Comparison of ENCODE assay signal across 9 mouse cellular contexts in the genomic region with DNA sequence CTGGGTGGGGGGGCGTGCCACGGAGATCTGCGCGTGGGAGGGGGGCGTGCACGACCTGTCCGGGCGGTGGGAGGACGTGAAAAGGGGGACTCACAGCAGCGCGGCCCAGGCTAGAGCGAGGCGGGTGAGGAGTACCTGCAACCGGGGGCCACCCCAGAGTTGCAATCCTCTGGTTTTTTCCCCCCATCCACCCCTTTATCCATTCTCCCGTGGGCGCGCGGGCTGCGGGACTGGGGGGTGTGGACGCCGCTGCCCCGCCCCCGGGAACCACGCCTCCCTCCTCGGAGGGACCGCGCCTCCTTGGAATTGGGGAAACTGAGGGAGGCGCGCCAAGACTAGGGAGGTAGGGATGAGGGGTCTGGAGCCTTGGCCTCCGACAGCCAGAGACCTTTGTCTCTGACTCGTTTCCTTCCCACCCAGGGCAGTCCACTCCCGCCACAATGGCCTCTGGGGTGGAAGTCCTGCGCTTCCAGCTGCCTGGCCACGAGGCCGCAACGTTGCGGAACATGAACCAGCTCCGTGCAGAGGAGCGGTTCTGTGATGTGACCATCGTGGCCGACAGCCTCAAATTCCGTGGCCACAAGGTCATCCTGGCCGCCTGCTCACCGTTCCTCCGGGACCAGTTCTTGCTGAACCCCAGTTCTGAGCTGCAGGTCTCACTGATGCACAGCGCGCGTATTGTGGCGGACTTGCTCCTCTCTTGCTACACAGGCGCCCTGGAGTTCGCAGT. TPM values are rescaled to one million over a fixed set of nuclear protein-coding genes. Genes with fewer than 3 reads are reported as not detected.
DNase-seq lines count a peak whose midpoint lies in the region; ATAC-seq and TF ChIP-seq lines count a peak whose summit lies in the region.
"Had no signal": no experiment of that assay in that cellular context is flagged by ENCODE, and none has a peak within 500 bp of the region (broad histone marks: within the 10 kb centered on the region; RNA-seq: fewer than 3 reads in every experiment).

No protein-coding gene starts in this region.

- DNase-seq in adrenal gland, adult (ENCODE audit: inconsistent age in 2 of 2, low spot score in 1 of 2), result peak; percentile 81 to 92
- no peak for DNase-seq in adrenal gland, adult 8-10 months
- peak; percentile 80 for DNase-seq in cerebellum, adult 11-12 months
- DNase-seq in forebrain, postnatal 0 days, result peak; percentile 53
- peak; percentile 33 to 56 for DNase-seq in left cerebral cortex, postnatal 36 days (ENCODE audit: low spot score in 2 of 2)
- DNase-seq in midbrain, embryonic 10.5 days (ENCODE audit: low spot score), result peak; percentile 53

- 4% methylated on average over 44 of the region's 51 CpGs for WGBS in forebrain, postnatal 0 days
- 5% methylated on average over 51 of the region's 51 CpGs for WGBS in hindbrain, embryonic 15.5 days
- WGBS in midbrain, embryonic 10.5 days, result 9% methylated on average over 51 of the region's 51 CpGs

- peak overlapping the region; percentile 87 for H3K27ac ChIP-seq in forebrain, postnatal 0 days (ENCODE audit: low read depth, low read length)
- peak overlapping the region; percentile 91 for H3K27ac ChIP-seq in hindbrain, embryonic 15.5 days (replicated peaks)
- H3K27ac ChIP-seq in midbrain, embryonic 10.5 days (replicated peaks), result peak overlapping the region; percentile 98
- peak overlapping the region; percentile 47 for H3K27ac ChIP-seq in testis, adult 2 months (ENCODE audit: control insufficient read depth, insufficient read depth, low read depth, low read length)

- intact Hi-C loops in left cerebral cortex, postnatal 36 days (cut with DNase I), result loop anchor here (5.0 kb wide), 5 partner anchors 43 to 342 kb away; a partner anchor contains a TSS

- peaks cover 5% of the 10 kb centered on the region; the same call in 1 of the 2 replicates for H3K36me3 ChIP-seq in forebrain, postnatal 0 days (ENCODE audit: insufficient read depth)
- no peaks in the 10 kb centered on the region; the same call in 1 of the 2 replicates for H3K36me3 ChIP-seq in hindbrain, embryonic 15.5 days
- H3K36me3 ChIP-seq in midbrain, embryonic 10.5 days, result peaks cover 16% of the 10 kb centered on the region
- no peaks in the 10 kb centered on the region for H3K36me3 ChIP-seq in testis, adult 2 months (ENCODE audit: control insufficient read depth, insufficient read depth, low read length)

- peak overlapping the region; percentile 79 for H3K4me2 ChIP-seq in forebrain, postnatal 0 days (ENCODE audit: low read depth)
- H3K4me2 ChIP-seq in hindbrain, embryonic 15.5 days, result peak overlapping the region; percentile 96

- peak overlapping the region; percentile 72 for H3K4me3 ChIP-seq in forebrain, postnatal 0 days (ENCODE audit: low read depth, low read length)
- H3K4me3 ChIP-seq in hindbrain, embryonic 15.5 days, result peak overlapping the region; percentile 74
- peak overlapping the region; percentile 100 for H3K4me3 ChIP-seq in midbrain, embryonic 10.5 days
- H3K4me3 ChIP-seq in testis, adult 2 months (ENCODE audit: control insufficient read depth, low read depth, low read length), result peak overlapping the region; percentile 71

- TF ChIP-seq CTCF in forebrain, postnatal 0 days (IDR thresholded peaks at IDR 0.05; ENCODE audit: low read depth), result no peak
- no peak for TF ChIP-seq CTCF in testis, adult 2 months (IDR thresholded peaks at IDR 0.05; ENCODE audit: control insufficient read depth, insufficient read depth, insufficient replicate concordance, low read depth, low read length)

- ATAC-seq in forebrain, postnatal 0 days, result peak; percentile 32
- ATAC-seq in hindbrain, embryonic 15.5 days (ENCODE audit: low FRiP score, low read depth), result peak; percentile 31

- peaks cover 6% of the 10 kb centered on the region; the same call in 1 of the 2 replicates for H3K4me1 ChIP-seq in forebrain, postnatal 0 days (ENCODE audit: insufficient read depth)
- H3K4me1 ChIP-seq in hindbrain, embryonic 15.5 days (replicated peaks), result peaks cover 40% of the 10 kb centered on the region
- H3K4me1 ChIP-seq in midbrain, embryonic 10.5 days, result peaks cover 59% of the 10 kb centered on the region
- H3K4me1 ChIP-seq in testis, adult 2 months (ENCODE audit: control insufficient read depth, insufficient read depth, low read length), result peaks cover 26% of the 10 kb centered on the region

- TF ChIP-seq POLR2A in testis, adult 2 months (IDR thresholded peaks at IDR 0.05; ENCODE audit: control insufficient read depth, low read depth, low read length), result no peak

- no peaks in the 10 kb centered on the region for H3K9me3 ChIP-seq in forebrain, postnatal 0 days (ENCODE audit: low read length)
- H3K9me3 ChIP-seq in hindbrain, embryonic 15.5 days, result no peaks in the 10 kb centered on the region
- peaks cover 7% of the 10 kb centered on the region; the same call in 1 of the 2 replicates for H3K9me3 ChIP-seq in midbrain, embryonic 10.5 days (replicated peaks)

- peak overlapping the region; percentile 84 for H3K9ac ChIP-seq in forebrain, postnatal 0 days
- H3K9ac ChIP-seq in hindbrain, embryonic 15.5 days, result peak overlapping the region; percentile 81

- no peaks in the 10 kb centered on the region for H3K27me3 ChIP-seq in forebrain, postnatal 0 days (ENCODE audit: insufficient read depth, low read length)
- no peaks in the 10 kb centered on the region for H3K27me3 ChIP-seq in hindbrain, embryonic 15.5 days
- H3K27me3 ChIP-seq in midbrain, embryonic 10.5 days (ENCODE audit: low read depth, poor library complexity, severe bottlenecking), result no peaks in the 10 kb centered on the region
- no peaks in the 10 kb centered on the region for H3K27me3 ChIP-seq in testis, adult 2 months (ENCODE audit: control insufficient read depth, insufficient read depth, low read length)

RNA-seq across cellular contexts. Expression of a gene that starts 3.1 kb away (rescaled TPM):
- 100 to 1,000 TPM in 3 of 4 experiments, 10 to 100 TPM in 1; 86.8 to 164 (median 129) TPM for total RNA-seq in adrenal gland, adult 8-10 months (2022)
- 2.6 and 6.1 TPM in 2 replicates for total RNA-seq in forebrain, postnatal 0 days (2014; rRNA removed)
- polyA plus RNA-seq in forebrain, postnatal 0 days (2015; fragmentation: Nextera tagmentation; extraction: Ambion mirVana), result 3.0 and 3.5 TPM in 2 replicates
- polyA plus RNA-seq in hindbrain, embryonic 15.5 days (2015; fragmentation: Nextera tagmentation; extraction: Ambion mirVana), result 2.4 and 3.7 TPM in 2 replicates
- total RNA-seq in left cerebral cortex, postnatal 36 days (2021), result 1 to 10 TPM; 2.4 to 2.5 TPM
- 1.3 TPM in 2 replicates for polyA plus RNA-seq in midbrain, embryonic 10.5 days (2016; fragmentation: Nextera tagmentation; extraction: Ambion mirVana)
- 14.8 and 15.3 TPM in 2 replicates for polyA plus RNA-seq in testis, adult 2 months (2012; rRNA removed)

RNA-seq across cellular contexts. Expression of a gene that starts 3.3 kb away (rescaled TPM):
- total RNA-seq in adrenal gland, adult 8-10 months (2022), result 100 to 1,000 TPM; 148 to 179 (median 173) TPM
- total RNA-seq in forebrain, postnatal 0 days (2014; rRNA removed), result 293 and 302 TPM in 2 replicates
- polyA plus RNA-seq in forebrain, postnatal 0 days (2015; fragmentation: Nextera tagmentation; extraction: Ambion mirVana), result 45.5 and 61.8 TPM in 2 replicates
- polyA plus RNA-seq in hindbrain, embryonic 15.5 days (2015; fragmentation: Nextera tagmentation; extraction: Ambion mirVana), result 90.9 and 96.7 TPM in 2 replicates
- total RNA-seq in left cerebral cortex, postnatal 36 days (2021), result 100 to 1,000 TPM; 162 to 194 TPM
- polyA plus RNA-seq in midbrain, embryonic 10.5 days (2016; fragmentation: Nextera tagmentation; extraction: Ambion mirVana), result 88.0 and 91.9 TPM in 2 replicates
- polyA plus RNA-seq in testis, adult 2 months (2012; rRNA removed), result 344 and 384 TPM in 2 replicates

RNA-seq across cellular contexts. Expression of a gene that starts 13.1 kb away (rescaled TPM):
- total RNA-seq in adrenal gland, adult 8-10 months (2022), result under 1 TPM in 1 of 4 experiments, not detected in 3; 0.89 TPM
- total RNA-seq in forebrain, postnatal 0 days (2014; rRNA removed), result not detected in 2 replicates
- not detected in 2 replicates for polyA plus RNA-seq in forebrain, postnatal 0 days (2015; fragmentation: Nextera tagmentation; extraction: Ambion mirVana)
- polyA plus RNA-seq in hindbrain, embryonic 15.5 days (2015; fragmentation: Nextera tagmentation; extraction: Ambion mirVana), result not detected in 2 replicates
- not detected for total RNA-seq in left cerebral cortex, postnatal 36 days (2021)
- polyA plus RNA-seq in midbrain, embryonic 10.5 days (2016; fragmentation: Nextera tagmentation; extraction: Ambion mirVana), result 0.07 TPM in 1 of 2 replicates, not detected in the other
- not detected in 2 replicates for polyA plus RNA-seq in testis, adult 2 months (2012; rRNA removed)
- total RNA-seq: layer of hippocampus, adult 8-10 months had no signal

RNA-seq across cellular contexts. Expression of a gene that starts 15.7 kb away (rescaled TPM):
- 10 to 100 TPM; 15.0 to 21.0 (median 18.0) TPM for total RNA-seq in adrenal gland, adult 8-10 months (2022)
- 25.2 and 32.6 TPM in 2 replicates for total RNA-seq in forebrain, postnatal 0 days (2014; rRNA removed)
- 5.3 and 7.7 TPM in 2 replicates for polyA plus RNA-seq in forebrain, postnatal 0 days (2015; fragmentation: Nextera tagmentation; extraction: Ambion mirVana)
- 11.9 and 12.9 TPM in 2 replicates for polyA plus RNA-seq in hindbrain, embryonic 15.5 days (2015; fragmentation: Nextera tagmentation; extraction: Ambion mirVana)
- total RNA-seq in left cerebral cortex, postnatal 36 days (2021), result 1 to 10 TPM; 6.5 to 8.6 TPM
- polyA plus RNA-seq in midbrain, embryonic 10.5 days (2016; fragmentation: Nextera tagmentation; extraction: Ambion mirVana), result 5.8 and 6.1 TPM in 2 replicates
- polyA plus RNA-seq in testis, adult 2 months (2012; rRNA removed), result 4.0 and 4.7 TPM in 2 replicates

RNA-seq across cellular contexts. Expression of a gene that starts 19.3 kb away (rescaled TPM):
- 1 to 10 TPM in 2 of 4 experiments, under 1 TPM in 2; 0.73 to 1.8 (median 1.1) TPM for total RNA-seq in adrenal gland, adult 8-10 months (2022)
- total RNA-seq in forebrain, postnatal 0 days (2014; rRNA removed), result not detected in 2 replicates
- 0.06 TPM in 1 of 2 replicates, not detected in the other for polyA plus RNA-seq in forebrain, postnatal 0 days (2015; fragmentation: Nextera tagmentation; extraction: Ambion mirVana)
- 0.09 TPM in 1 of 2 replicates, not detected in the other for polyA plus RNA-seq in hindbrain, embryonic 15.5 days (2015; fragmentation: Nextera tagmentation; extraction: Ambion mirVana)
- total RNA-seq in left cerebral cortex, postnatal 36 days (2021), result under 1 TPM; 0.23 to 0.69 TPM
- not detected in 2 replicates for polyA plus RNA-seq in midbrain, embryonic 10.5 days (2016; fragmentation: Nextera tagmentation; extraction: Ambion mirVana)
- polyA plus RNA-seq in testis, adult 2 months (2012; rRNA removed), result 0.52 and 2.2 TPM in 2 replicates

Comparison
In these comparisons a context has a peak if more than half of its experiments do, and no peak if none do; other contexts are left out.
1. H3K27ac ChIP-seq: peak in every context shown above with its lines; median percentile 98 in midbrain, embryonic 10.5 days; 91 in hindbrain, embryonic 15.5 days; 87 in forebrain, postnatal 0 days; 47 in testis, adult 2 months.